Mouse (Mus musculus) lung, embryonic 14.5 days (tissue): Measurements from ENCODE around the gene Dxo. TPM values are rescaled to one million over a fixed set of nuclear protein-coding genes. Genes with fewer than 3 reads are reported as not detected.

Source experiments
- ATAC-seq: fragments of 200-750 bp; cut with Nextera tagmentation; 2 replicates; pipeline ENCODE4 v1.8.0; 2017; ENCODE audit warnings: mild to moderate bottlenecking, moderate TSS enrichment, moderate library complexity; ENCODE audit not compliant: insufficient read depth
- DNase-seq: peaks from one replicate; pipeline ENCODE4 v3.0.0-alpha.2; 2015
- H3K27ac ChIP-seq: fragments of 300-500 bp; sonication (generic); 2 replicates; pipeline ENCODE4 v1.5.1; 2014; ENCODE audit warnings: low read depth, mild to moderate bottlenecking, moderate library complexity
- H3K27me3 ChIP-seq: fragments of 300-500 bp; sonication (generic); 2 replicates; pipeline ENCODE4 v1.6.1; 2014; ENCODE audit warnings: low read length, control low read depth; ENCODE audit not compliant: insufficient read depth
- H3K36me3 ChIP-seq: fragments of 300-500 bp; sonication (generic); 2 replicates; pipeline ENCODE4 v1.6.1; 2014; ENCODE audit warnings: control low read depth; ENCODE audit not compliant: insufficient read depth
- H3K4me1 ChIP-seq: fragments of 300-500 bp; sonication (generic); 2 replicates; pipeline ENCODE4 v1.6.1; 2014; ENCODE audit warnings: antibody characterized with exemption, control low read depth; ENCODE audit not compliant: insufficient read depth
- H3K4me2 ChIP-seq: fragments of 300-500 bp; sonication (generic); 2 replicates; pipeline ENCODE4 v1.6.1; 2014; ENCODE audit warnings: mild to moderate bottlenecking
- H3K4me3 ChIP-seq: fragments of 300-500 bp; sonication (generic); 2 replicates; pipeline ENCODE4 v1.5.1; 2014; ENCODE audit warnings: low read depth, low read length
- H3K9ac ChIP-seq: fragments of 300-500 bp; sonication (generic); 2 replicates; pipeline ENCODE4 v1.6.1; 2014
- H3K9me3 ChIP-seq: fragments of 300-500 bp; sonication (generic); 2 replicates; pipeline ENCODE4 v1.6.1; 2016; ENCODE audit warnings: low read depth, low read length, control low read depth
- CTCF ChIP-seq: IDR thresholded peaks from 2 replicates; pipeline ENCODE4 v1.5.1; 2016; ENCODE audit warnings: antibody characterized with exemption, low read depth
- WGBS: fragments of 180-500 bp; shearing (Covaris S2); extraction: QIAGEN DNeasy Blood & Tissue Kit; methylation state at CpG from one replicate; pipeline ENCODE4 v1.1.7; 2014; 5-methylcytosine and 5-hydroxymethylcytosine counted together
- polyA plus RNA-seq: library from polyadenylated mRNA; unstranded; fragments of >200 nt; fragmentation: Nextera tagmentation; extraction: Ambion mirVana; gene quantifications from 2 replicates; pipeline ENCODE4 v1.2.1, GENCODE M21; 2014

Dxo gene
- polyA plus RNA-seq, 1 experiment from 2014 or later = 71.5 TPM

DNA sequence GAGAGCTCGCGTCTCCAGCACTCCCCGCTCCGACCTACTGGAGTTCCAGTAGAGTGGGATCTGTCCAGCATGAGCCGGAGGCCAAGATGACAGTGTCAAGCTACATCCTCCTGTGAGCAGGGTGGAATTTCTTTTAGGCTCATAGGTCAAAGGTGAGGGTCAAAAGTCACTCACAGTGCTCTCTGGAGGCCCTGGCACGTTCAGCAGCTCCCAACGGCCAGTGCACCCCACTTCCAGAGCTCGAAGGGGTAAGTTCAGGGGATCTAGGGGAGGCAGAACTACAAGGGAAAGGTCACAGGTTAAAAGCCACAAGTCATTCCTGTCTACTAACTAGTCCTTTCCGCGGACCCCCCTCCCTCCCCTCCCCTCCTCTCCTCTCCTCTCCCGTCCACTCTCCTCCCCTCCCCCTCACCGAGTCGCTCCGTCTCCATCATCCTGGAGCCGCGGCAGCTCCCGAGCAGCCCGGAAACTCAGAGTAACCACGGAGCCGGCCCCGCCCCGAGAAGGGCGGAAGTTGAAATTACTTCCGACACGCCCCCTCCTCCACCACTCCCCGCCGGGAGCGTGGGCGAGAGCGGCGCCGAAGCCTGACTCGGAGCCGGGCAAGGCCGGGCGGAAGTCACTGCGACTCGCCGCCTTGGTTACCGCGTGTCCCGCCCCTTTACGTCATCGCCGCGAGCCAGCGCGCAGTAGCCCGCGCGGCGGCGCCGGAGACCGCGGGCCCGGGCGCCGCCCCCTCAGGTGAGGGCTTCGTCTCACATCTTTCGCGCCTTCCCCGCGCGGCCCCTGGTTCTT, 13.1 kb downstream of the Dxo start, which contains the start of the genes Skiv2l and Nelfe:
Skiv2l (minus strand) TSS at position 489 of the 795 bp plus-strand sequence.
Nelfe (plus strand) TSS at position 670 of the 795 bp plus-strand sequence.
- no peaks in the 10 kb centered on the region for H3K9me3 ChIP-seq
- no peaks in the 10 kb centered on the region for H3K27me3 ChIP-seq
- H3K4me2 ChIP-seq = peak within 1 kb of the TSS; percentile 85
- ATAC-seq (peak; percentile 98), DNase-seq (peak; percentile 99)
- peaks cover 10% of the 10 kb centered on the region; the same call in 1 of the 2 replicates for H3K4me1 ChIP-seq
- peak within 1 kb of the TSS; percentile 69 for H3K9ac ChIP-seq
- peak within 1 kb of the TSS; percentile 63 for H3K4me3 ChIP-seq
- no peak within 1 kb of the TSS for H3K27ac ChIP-seq
- under 1% methylated on average over 65 of the region's 65 CpGs for WGBS
- H3K36me3 ChIP-seq = peaks cover 56% of the 10 kb centered on the region
- no peak for TF ChIP-seq CTCF

DNA sequence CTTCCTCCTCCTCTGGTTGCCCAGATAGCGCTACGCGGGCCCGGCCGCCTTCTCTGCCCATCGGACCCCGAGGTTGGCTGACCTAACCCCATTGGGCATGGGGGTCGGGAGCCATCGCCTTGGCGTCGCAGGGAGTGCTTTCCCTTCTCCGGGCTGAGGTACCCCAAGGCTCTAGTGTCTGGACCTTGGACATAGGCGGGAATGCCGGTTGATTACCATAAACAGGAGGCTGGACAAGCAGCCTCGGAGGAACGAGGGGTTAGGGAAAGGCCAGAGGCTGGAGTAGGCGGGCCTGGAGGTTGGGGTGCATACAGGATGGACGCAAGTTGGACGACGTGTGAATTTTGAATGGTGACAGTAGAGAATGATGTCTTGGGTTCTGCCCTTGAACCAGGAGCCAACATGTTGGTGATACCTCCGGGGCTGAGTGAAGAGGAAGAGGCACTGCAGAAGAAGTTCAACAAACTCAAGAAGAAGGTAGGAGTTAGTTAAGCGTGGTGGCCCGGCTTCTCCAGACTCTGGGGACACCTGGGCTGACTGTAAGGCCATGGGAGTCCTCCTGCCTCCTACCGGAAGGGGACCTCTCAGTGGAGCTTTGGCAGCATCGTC, 13.8 kb downstream of the Dxo start:
- DNase-seq = no peak
- Histone ChIP-seq H3K9ac (peak overlapping the region; percentile 69), H3K4me2 (peak overlapping the region; percentile 83), H3K36me3 (peaks cover 60% of the 10 kb centered on the region), H3K9me3 (no peaks in the 10 kb centered on the region), H3K27me3 (no peaks in the 10 kb centered on the region), H3K4me1 (peaks cover 10% of the 10 kb centered on the region; the same call in 1 of the 2 replicates), H3K4me3 (peak overlapping the region; percentile 63), H3K27ac (no peak overlapping the region)
- ATAC-seq = no peak; the same call in none of the 2 replicates
- TF ChIP-seq CTCF = no peak
- under 1% methylated on average over 25 of the region's 25 CpGs for WGBS

DNA sequence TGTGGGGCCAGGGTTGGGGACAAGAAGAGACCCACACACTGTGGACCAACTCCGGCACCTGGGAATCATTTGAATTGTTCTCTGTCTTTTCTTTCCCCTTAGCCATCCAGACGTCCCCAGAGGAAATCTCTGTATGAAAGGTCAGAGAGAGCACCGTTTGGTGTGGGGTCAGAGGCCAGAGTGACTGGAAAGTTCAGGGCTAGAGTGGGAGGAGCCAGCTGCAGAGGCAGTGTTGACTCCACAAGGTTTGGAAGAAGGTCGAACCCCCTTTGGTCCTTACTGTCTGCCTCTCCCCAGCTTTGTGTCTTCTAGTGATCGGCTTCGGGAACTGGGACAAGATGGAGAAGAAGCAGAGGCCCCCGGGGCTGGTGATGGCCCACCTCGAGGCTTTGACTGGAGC, 16.7 kb downstream of the Dxo start:
- Histone ChIP-seq H3K4me2 (no peak overlapping the region), H3K4me3 (no peak overlapping the region), H3K9ac (no peak overlapping the region), H3K9me3 (no peaks in the 10 kb centered on the region), H3K4me1 (peaks cover 10% of the 10 kb centered on the region; the same call in 1 of the 2 replicates), H3K27me3 (no peaks in the 10 kb centered on the region), H3K27ac (no peak overlapping the region), H3K36me3 (peaks cover 48% of the 10 kb centered on the region)
- no peak for ATAC-seq
- WGBS = 69% methylated on average over 8 of the region's 8 CpGs
- no peak for DNase-seq
- no peak for TF ChIP-seq CTCF

DNA sequence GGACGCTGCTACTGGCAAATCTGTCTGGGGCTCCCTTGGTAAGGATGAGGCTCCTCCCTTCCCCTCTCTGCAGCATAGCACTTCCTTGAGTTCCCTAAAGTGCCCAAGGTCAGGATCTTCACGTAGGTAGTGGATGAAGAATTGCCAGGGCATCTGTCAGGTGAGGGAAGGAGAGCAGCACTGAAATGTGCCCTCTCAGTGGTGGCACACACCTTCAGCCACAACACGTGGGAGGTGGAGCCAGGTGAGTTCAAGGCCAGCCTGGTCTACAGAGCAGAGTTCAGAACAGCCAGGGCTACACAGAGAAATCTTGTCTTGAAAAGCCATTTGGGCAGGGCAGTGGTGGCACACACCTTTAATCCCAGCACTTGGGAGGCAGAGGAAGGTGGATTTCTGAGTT, 17.9 kb downstream of the Dxo start:
- 79% methylated on average over 3 of the region's 3 CpGs for WGBS
- no peak for DNase-seq
- H3K36me3 ChIP-seq = peaks cover 48% of the 10 kb centered on the region
- TF ChIP-seq CTCF = no peak
- H3K9ac ChIP-seq = no peak overlapping the region
- peaks cover 7% of the 10 kb centered on the region; the same call in 1 of the 2 replicates for H3K4me1 ChIP-seq
- no peaks in the 10 kb centered on the region for H3K9me3 ChIP-seq
- no peak for ATAC-seq
- no peaks in the 10 kb centered on the region for H3K27me3 ChIP-seq
- H3K27ac ChIP-seq = no peak overlapping the region
- no peak overlapping the region for H3K4me3 ChIP-seq
- H3K4me2 ChIP-seq = no peak overlapping the region

DNA sequence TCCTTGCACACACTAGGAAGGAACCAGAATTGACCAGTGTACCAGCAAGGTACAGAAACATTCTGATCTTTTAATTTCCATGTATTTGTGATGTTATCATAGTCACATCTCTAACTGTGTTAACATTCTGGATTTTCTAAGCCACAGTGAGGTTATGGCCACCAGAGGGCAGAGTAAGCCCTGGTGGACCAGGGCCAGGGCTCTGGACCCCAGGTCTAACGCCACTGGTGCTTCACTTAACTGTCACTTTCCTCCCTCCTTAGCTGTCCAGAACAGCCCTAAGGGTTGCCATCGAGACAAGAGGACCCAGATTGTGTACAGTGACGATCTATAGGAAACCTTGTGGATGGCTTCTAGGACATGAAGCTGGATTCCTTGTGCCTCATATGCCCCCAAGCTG, 19.0 kb downstream of the Dxo start:
- TF ChIP-seq CTCF = peak; percentile 83
- H3K27ac ChIP-seq = no peak overlapping the region
- H3K9ac ChIP-seq = no peak overlapping the region
- ATAC-seq (peak; percentile 24; the same call in 1 of the 2 replicates), DNase-seq (peak; percentile 82)
- 29% methylated on average over 3 of the region's 3 CpGs for WGBS
- H3K9me3 ChIP-seq = no peaks in the 10 kb centered on the region
- no peaks in the 10 kb centered on the region for H3K27me3 ChIP-seq
- peaks cover 48% of the 10 kb centered on the region for H3K36me3 ChIP-seq
- H3K4me2 ChIP-seq = no peak overlapping the region
- H3K4me1 ChIP-seq = peaks cover 7% of the 10 kb centered on the region; the same call in 1 of the 2 replicates
- no peak overlapping the region for H3K4me3 ChIP-seq

DNA sequence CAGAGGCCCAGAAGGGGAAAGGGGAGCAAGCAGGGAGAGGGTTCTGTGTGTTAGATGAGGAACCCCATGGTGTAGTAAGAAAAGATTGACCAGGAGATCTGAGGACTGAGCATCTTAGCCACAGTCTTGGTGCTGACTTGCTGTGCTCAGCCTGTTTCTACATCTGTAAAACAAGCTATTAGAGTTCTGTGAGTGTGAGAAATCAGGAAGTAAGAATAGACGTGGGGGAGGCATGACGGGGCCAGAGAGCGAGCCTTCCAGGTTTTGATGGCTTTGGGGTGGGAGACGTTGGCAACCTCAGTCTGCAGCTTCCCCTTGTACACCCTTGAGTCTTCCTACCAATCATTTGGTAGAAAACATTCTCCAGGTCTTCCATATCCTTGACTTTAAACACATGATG, 21.9 kb downstream of the Dxo start:
- H3K9me3 ChIP-seq = no peaks in the 10 kb centered on the region
- no peak overlapping the region for H3K4me3 ChIP-seq
- peaks cover 31% of the 10 kb centered on the region for H3K36me3 ChIP-seq
- no peak for TF ChIP-seq CTCF
- ATAC-seq (no peak), DNase-seq (no peak)
- no peak overlapping the region for H3K27ac ChIP-seq
- H3K27me3 ChIP-seq = no peaks in the 10 kb centered on the region
- H3K4me1 ChIP-seq = no peaks in the 10 kb centered on the region
- WGBS = 75% methylated on average over 4 of the region's 4 CpGs
- no peak overlapping the region for H3K4me2 ChIP-seq
- H3K9ac ChIP-seq = no peak overlapping the region

DNA sequence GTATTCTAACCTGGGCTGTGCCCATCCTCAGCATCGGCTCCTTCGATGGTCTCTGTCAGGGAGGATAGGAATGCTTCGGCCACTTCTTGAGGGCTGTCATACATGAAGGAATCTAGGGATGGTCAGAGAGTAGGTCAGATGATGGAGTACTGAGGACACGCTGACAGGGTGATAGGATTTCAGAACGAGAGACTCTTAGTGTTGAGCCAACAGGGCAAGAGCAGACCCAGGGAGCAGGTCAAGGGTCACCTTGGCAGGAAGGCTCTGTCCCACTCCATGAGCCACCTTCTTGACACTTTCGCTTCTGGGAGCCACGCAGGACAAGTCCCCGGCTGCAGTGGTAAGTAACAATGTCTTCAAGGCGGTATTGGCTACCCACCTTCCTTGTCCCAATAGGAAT, 23.7 kb downstream of the Dxo start:
- H3K4me2 ChIP-seq = no peak overlapping the region
- DNase-seq (no peak), ATAC-seq (no peak)
- TF ChIP-seq CTCF = no peak
- no peak overlapping the region for H3K4me3 ChIP-seq
- no peak overlapping the region for H3K9ac ChIP-seq
- no peak overlapping the region for H3K27ac ChIP-seq
- H3K27me3 ChIP-seq = no peaks in the 10 kb centered on the region
- 80% methylated on average over 9 of the region's 9 CpGs for WGBS
- H3K4me1 ChIP-seq = no peaks in the 10 kb centered on the region
- peaks cover 13% of the 10 kb centered on the region for H3K36me3 ChIP-seq
- no peaks in the 10 kb centered on the region for H3K9me3 ChIP-seq
